Mouse (Mus musculus): ENCODE results near the gene Stambpl1.

Gene Stambpl1

DNA sequence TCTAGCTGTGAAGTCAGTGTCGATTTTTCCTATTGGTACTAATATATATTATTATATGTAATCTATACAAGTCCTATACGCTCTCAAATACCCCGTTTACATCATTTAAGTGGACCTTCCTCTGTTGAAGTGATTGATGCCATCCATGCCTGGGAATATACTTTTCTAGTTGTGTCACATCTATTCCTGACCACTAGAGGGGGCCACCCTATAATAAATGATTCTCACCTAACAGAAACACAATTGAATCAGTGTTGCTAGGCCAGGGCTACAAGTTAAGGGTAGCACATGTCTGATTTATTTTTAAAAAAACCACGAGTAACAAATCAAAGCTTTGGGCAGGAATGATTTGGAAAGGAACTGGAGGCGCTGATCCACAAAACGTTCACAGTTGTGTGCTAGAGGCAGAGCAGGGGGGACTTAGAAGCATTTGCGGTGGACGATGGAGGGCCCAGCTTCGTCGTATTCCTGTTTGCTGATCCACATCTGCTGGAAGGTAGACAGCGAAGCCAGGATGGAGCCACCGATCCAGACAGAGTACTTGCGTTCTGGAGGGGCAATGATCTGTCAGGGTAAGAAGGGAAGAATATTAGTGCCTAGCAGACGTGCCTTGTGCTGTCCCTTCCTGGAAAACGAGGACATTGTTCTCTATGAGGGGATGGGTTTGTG, 49.4 kb downstream of the Stambpl1 start:
- peak; percentile 54 to 78 for DNase-seq

DNA sequence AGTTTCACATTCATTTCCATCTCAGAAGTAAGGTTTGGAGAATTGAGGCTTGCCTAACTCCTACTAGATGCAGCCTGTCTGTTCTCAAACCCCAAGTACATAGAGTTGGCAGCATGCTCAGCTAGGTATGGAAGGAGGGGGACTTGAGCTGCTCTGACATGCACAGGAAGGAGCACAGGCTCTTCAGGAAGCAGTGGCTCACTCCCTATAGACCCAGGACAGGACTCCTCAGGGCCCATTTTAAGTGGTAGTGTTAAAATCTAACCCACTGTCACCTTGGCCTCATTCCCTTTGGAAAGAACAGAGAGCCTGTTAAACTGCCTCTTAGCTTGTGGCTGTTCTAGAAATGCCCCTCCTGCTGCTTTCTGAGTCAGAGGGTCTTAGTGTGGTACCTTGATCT, 50.9 kb downstream of the Stambpl1 start:
- DNase-seq = no peak

DNA sequence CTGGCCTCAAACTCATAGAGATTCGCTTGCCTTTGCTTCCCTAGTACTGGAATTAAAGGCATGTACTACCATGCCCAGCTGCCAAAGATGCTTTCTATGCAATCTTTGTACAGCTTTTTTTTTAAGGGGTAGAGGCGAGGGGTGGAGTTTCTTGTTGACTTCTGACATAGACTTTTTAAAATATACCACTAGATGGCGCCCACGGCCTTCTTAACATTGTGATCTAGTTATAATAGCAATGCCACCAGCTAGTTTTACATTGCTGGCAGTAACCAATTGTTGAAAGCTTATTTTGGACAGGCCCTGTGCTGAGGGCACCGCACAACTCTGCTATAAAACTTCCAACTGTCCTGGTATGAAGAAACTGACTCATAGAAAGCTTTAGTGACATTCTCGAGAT, 52.0 kb downstream of the Stambpl1 start:
- peak; percentile 74 to 83 for DNase-seq

DNA sequence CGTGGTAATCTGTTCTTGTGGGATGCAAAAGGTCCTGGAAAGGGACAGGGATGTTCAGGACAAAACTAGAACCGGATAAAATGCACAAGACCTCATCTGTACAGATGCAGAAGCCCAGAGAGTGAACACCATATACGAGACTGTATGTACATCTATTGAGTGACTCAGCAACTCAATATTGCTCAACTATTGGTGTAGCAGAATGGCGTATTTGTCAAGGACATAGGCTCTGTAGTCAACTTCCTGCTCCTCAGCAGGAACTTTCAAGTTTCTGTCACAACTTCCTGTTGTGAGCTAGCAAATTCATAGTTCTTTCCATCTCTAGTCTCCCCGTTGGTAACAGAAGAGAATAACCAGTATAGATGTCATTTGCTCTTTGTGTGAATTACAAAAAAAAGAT, 56.5 kb downstream of the Stambpl1 start:
- DNase-seq = no peak

DNA sequence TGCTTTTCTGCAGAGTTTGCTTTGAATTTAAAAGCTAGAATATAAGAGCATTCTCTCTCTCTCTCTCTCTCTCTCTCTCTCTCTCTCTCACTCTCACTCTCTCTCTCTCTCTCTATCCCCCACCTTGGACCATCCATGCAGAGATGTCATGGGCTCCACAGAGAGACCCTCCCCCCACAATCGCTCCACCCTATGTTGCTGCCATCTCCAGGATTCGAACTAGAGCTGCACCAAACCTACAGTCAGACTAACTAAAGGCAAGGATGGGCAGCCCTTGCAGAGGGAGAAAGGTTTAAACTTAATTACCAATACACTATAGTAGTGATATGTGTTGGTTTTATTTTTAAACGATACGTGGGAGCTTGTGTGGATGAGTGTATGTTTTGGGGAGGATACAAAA, 58.6 kb downstream of the Stambpl1 start:
- no peak for DNase-seq

DNA sequence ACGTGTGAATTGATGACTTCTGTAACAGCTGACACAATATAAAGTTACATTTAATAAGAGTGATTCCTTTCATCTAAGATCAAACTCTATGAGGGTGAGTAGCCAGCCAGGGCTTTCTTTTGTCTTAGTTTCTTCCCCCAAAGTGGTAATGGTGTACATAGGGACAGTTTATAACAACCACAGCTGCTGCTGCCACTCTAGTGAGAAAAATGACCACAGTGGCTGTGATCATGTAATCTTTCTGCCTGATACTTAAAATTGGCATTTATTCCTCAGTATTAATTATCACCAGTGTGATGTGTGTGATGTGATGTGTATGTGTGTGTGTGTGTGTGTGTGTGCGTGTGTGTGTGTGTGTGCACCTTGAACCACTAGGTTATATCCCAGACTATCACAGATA, 59.9 kb downstream of the Stambpl1 start:
- DNase-seq = no peak

DNA sequence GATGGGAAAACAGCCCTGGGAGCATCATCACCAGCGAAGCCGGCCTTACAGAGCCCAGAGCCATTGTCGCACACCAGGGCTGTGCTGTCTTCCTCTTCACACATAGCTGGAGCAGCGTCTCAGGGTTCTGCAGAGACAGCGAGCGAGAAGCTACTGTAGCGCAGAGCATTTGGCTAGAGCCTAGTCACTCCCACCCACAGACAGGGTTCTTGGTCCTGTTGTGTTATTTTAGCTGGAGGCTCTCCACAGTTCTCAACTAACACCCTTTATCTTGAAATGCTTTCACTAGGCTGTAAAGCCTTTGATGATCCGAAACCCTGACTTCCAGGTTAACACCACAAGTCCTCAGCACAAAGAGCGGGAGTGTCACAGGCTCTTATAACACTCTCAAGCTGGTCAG, 60.4 kb downstream of the Stambpl1 start:
- no peak for DNase-seq

DNA sequence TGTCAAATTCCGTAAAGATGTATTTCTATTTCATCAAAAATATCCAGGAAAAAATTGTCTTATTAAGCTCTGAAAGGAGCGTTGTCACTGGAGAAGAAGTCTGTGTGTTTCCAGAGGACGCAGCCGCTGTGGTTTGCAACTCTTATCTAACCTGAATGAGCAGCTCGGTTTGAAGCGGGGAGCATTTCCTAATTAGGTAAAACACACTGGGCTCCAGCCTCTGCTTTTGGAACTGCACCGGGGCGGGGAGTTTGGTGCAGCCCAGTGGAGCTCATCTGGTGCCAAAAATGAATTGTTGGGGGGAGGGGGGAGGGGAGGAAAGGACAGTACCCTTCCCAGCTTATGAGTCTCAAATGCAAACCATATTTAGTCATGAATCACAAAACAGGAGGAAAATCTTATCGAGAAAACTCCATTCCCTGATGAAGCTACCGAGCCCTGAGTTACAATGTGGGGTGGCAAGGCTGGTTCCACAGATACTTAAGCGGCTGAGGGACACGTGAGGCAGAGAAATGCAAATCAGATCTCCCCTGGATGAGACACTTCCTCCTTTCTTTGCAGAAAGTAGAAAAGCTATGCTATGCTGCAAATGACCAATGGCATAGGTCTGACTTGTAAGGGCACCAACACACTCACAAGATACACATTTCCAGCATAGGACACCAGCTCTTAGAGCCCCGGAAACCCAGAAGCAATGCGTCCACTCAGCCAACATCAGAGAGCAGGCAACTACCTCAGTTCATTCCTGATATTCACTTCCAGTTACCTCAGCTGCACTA, 62.3 kb downstream of the Stambpl1 start:
- DNase-seq = peak in 1 of 2 experiments; percentile 20

DNA sequence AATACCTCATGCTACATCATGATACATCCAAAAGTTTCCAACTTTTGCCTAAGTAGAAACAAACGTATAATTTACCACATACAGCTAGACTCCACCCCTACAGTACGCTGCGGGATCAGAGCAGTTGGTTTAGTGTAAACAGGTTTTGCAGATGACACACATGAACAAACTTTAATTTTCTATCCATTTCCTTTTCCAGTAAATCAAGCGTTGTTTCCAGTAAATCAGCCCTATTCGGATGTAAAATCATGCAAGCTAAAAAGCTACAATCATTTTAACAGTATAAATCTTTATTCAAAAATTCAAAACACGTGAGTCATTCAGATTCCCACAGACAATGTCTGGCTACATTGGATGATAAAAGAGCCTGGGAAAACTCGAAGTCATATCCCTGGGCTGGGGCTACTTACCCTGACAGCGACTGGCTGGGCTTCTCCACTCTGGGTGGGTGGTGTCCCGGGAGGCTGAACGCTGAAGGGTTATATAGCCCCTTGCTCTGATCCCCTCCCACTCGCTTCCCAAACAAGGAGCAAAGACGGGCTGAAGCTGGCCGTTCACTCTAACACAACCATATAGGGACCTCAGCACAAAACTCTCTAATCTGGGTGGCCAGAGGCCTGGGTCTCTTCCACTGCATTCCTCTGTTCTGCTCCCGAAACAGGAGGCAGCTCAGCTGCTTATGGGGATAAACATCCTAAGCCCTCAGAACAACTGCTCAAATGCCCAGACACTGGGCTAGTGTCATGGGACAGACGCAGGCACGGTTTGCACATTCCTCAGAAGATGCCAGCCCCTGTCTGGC, 63.1 kb downstream of the Stambpl1 start, which contains the start of gene Acta2:
Acta2 (minus strand) TSS at position 711 of the 802 bp plus-strand sequence.
- DNase-seq = no peak

DNA sequence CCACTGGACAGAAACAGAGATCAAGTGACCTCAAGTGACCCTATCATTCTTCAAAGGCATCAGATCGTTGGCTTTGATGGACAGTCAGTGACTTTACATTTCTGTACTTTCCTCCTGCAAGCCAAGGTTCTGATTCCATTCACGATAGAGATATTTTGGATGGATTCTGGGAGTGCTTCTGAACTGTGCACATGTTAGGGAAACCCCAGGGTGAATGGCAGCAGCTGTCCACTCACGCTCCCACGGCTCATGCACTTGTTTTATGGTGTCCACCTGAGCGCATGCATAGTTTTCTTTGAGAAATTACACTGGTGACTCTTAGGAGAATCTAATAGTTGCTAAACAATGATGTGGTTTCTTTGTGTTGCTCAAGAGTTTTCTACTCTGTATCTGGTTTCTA, 64.1 kb downstream of the Stambpl1 start:
- no peak for DNase-seq

DNA sequence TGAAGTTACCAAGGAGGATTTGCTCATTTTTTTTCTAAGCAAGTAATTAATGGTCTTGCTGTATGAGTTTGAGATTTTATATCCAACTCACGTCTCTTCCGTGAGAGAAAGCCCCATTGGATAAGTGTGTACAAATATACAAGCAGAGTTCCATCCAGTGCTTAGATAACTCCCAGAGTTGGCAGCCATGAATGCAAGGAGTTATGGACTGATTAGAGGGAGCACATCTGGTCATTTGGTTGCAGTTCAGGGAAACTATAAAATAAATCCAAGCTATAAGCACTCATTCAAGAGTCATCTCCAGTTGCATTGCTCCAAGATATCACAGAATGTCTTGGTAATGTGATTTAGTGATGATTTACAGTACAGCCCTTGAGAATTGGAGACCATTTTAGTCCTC, 64.9 kb downstream of the Stambpl1 start:
- no peak for DNase-seq

DNA sequence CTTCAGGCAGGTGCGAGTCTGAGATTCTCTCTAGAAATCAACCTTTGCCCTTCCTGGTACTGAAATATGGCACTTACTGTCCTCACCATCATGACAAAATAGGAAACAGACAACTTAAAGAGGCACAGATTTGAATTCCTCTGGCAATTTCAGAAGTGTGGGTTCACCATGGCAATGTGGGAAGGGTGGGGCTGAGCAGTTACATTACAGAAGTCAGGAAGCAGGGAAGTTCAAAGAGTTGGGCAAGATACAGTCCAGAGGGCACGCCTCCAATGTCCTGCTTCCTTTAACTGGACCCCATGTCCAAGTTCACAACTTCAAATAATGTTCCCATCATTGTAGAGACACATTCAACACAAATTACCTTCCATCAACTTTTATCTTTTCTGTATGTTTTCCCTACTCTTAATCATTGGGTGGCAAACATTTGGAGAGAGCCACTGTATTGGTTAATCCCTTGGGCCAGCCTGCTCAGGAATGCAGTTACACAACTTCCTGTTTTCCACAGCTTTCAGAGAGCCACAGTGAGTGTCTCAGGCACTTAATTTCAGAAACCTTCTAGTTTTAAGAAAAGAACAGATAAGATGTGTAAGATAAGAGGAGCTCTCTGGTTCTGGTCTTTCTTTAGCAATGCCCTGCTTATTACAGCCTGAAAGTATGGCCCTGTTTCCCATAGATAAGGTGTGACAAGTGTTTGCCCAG, 70.4 kb downstream of the Stambpl1 start:
- no peak for DNase-seq

DNA sequence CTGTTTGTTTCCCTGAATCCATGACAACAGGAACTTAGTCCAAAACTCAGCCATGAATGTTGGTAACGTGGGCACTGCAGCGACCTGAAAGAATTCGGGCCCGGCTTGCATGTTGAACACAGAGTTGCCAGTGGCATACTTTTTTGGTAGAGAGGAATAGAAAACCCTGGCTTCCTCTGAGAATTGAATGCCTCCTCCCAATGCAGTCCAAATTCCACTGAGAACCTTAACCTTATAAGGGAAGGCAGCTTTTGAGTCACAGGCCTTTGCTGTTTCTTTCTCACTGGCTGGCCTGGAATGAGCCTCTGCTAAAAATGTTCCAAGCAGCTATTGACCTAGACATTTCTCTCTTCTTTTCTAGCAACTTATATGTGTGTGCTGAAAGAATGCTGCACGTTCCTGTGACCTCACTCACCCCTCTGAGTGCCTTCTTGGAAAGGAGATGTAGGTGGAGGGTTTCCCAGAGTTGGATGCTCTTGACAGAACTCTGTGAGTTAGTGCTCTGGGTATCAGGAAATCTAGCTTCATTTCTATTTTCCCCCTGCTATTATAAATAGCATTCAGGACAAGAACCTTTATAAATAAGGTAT, 73.7 kb downstream of the Stambpl1 start:
- no peak for DNase-seq

DNA sequence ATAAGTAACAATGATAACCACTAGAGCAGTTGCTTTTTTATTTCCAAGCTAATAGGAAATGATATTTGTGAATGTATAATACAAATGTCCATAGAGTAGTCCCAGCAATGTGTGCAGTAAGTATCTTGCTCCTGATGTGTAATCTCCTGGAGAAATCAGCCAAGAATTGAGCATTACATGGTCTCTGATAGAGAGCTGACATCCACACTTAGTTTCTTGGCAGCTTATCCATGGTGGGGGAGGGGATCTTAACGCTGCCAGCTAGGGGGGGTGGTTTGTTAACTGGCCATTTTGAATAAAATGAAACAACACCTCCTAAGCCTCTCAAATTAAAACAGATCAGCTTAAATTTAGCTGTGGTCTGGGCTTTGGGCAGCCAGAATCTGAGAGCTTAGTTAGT, 77.0 kb downstream of the Stambpl1 start:
- DNase-seq = peak; percentile 34 to 36

DNA sequence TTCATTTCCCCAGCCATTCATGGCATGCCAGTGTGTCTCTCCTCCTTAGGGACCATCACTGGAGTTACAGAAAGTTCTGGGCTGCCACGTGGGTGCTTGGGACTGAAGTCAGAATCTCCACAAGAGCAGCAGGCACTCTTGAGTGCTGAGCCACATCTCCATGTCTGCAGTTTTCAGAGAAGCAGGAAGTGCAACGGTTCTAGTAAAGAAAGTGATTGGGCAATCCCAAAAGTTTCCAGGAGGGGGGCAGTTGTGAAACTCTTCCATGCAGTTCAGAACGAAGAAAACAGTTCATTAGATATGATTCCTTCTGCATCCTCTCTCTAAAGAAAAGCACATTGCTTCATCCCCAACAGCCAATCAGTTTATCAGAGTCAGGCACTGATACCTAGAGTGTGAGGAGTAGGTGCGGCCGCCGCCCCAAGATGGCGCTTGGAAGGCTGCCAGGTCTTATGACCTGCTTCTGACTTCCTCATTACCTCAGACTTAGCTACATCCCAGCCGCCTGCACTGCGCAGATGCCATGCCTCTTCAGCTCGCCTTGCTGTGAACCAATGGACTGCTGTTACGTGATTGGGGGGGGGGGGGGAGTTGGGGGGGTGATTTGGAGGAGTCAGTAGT, 78.2 kb downstream of the Stambpl1 start:
- DNase-seq = peak in 1 of 2 experiments; percentile 6

DNA sequence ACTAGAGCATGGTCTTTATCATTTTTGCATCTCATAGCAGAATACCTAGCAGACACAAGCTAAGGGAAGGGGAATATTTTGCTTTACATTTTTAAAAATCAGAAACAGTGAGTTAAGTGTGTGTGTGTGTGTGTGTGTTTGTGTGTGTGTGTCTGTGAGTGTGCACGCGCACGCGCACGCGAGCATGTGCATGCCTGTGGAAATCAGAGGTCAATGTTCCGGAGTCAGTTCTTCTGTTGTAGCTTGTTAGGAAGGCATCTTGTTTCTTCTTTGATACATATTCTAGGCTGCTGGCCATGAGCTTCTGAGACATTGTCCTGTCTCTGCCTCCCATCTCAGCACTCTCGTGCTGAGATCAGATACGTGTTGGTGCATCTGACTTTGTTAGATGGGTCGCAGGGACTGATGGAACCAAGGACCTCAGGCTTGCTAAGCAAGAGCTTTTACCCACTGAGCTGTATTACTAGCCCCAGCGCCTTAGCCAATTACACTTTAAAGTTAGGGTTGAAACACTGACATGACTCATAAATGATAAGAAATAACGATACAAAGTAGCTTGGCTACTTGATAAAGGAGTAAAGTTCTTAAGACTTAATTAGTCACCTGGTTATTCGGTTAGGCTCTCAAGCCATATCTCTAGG, 78.9 kb downstream of the Stambpl1 start:
- no peak for DNase-seq

DNA sequence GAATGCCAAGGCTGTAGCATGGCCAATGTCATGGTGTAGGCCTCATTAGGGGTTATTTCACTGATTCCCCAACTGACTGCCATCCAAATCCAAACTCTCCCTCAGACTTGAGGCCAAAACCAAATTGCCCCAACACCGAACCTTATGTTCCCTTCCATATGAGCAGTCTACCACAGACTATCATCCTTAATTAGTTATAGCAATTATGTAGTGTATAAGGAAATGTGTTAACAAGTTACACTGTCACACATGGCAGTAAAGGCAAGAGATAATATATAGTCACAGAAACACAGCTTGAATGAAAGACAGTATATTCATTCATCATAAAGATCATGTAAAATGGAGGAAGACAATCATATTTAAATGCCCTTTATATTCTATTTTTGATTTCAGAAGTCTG, 81.0 kb downstream of the Stambpl1 start:
- DNase-seq = no peak

DNA sequence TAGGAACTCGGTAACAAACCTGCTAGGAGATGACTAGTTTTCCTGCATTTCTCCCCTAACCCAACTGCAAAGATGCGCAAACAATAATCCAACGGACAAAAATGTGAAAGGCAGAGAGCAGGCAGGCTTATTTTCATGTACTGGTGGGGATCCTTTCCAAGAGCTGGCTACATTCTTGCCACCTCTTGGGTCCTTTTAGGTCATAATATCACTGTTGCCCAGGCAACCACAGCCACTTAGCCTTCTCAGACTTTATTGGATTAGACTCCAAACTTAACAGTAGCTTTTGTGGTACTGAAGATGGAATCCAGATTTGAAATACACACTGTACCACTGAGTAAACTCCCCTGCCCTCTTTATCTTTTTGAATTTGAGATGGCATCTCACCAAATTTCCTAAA, 86.0 kb downstream of the Stambpl1 start:
- DNase-seq = peak in 1 of 2 experiments; percentile 7

DNA sequence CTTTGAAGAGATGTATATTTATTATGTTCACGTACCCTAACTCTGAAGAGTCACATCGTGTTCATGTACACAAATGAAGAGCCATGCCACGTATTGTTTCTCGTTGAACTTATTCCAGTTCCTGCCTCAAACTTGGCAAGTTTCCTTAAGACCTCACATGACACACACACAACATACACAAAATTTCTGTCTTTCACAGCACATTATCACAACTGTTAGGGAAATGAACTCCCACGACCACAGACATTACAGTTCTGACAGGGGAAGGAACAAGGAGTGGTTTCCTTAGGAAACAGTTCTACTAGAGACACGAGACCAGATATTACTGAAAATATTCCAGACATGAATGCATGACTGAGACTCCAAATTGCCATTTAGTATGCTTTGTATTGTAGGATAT, 91.6 kb downstream of the Stambpl1 start:
- DNase-seq = no peak

DNA sequence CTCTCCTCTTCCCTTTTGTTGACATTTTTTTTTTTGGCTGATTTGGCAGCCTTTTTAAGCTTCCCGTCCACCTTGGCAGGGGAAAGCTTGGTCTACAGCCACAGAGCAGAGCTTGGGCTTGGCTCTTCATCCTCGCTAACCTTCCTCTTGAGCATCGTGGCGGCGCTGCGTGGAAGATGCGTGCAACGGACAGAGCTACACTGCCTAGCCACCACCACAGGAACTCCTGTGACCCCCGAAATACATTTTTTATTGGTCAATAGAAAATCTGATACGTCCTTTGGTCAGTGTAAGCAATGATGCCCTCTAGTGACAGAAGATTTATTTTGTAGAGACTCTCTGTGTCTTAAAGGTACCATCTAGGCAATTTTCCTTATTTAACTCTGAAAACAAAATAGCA, 92.4 kb downstream of the Stambpl1 start:
- DNase-seq = peak; percentile 59 to 60

DNA sequence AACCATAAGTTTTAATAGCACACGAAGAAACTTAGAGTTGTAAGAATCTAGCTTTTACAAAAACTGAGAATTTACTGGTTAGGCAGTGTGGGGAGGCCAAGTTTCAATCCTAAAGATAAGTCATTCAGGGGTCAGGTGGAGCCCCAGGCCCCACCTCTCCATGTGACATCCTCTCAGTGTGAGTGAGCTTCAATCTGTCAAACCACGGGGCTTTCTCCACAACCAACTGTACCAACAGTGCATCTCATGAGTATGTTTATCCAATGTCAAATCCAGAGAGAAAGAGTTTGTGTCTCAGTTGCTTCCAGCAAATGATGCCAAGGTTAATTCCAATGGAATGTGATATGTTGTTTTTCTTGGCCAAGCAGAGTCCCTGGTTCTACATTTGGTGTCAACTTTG, 92.8 kb downstream of the Stambpl1 start:
- DNase-seq = no peak

DNA sequence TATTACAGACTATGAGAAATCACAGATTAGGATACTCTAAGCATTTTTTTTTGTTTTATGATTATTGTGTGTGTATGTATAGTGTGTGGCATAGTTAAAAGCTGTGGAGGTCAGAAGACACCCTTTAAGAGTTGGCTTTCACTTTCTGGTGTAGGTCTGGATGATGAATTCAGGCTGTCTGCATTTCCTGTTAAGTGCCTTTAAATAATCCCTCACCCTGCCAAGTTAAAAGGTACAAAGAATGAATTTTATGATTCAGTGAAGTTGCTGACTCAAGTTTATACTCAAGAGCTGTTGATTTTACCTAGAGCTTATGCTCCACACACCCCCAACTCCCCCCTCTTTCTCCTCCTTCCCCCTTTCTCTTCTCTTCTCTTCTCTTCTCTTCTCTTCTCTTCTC, 95.2 kb downstream of the Stambpl1 start:
- no peak for DNase-seq
